Mouse (Mus musculus) left cerebral cortex, postnatal 25 days (tissue): ENCODE measurements at regions not wholly inside any gene's neighbourhood (a gene's known extent, or its start where the extent isn't known, plus 50 kb on each side); places are given as distances from the start of the nearest gene placed in this dataset.

Experiments
- DNase-seq, 2 experiments: peaks; one replicate each; pipeline ENCODE4 v3.0.0; 2022; ENCODE audit warnings: low spot score in 2 of 2, mixed read lengths in 1 of 2
- intact Hi-C: fragments of 180-260 bp; cut with DNase I; formaldehyde crosslinking; loops from one replicate; pipeline ENCODE4 v1.15.1; 2025

GRCm38 (mm10) chr3:150109561-150109960 lies 1119.2 kb upstream of the Adgrl2 start:
- intact Hi-C loops = no loop called here

GRCm38 (mm10) chr3:150112231-150112630 lies 1121.9 kb upstream of the Adgrl2 start:
- intact Hi-C loops = no loop called here
- no peak for DNase-seq

More at GRCm38 (mm10) chr3:150109561-150109960, 1119.2 kb upstream of the Adgrl2 start:
- DNase-seq = no peak

- DNase-seq = no peak
- intact Hi-C loops = no loop called here
Observed at GRCm38 (mm10) chr3:150119866-150120265, 1129.5 kb upstream of the Adgrl2 start.

- DNase-seq = no peak
- intact Hi-C loops = no loop called here
Observed at GRCm38 (mm10) chr3:150146635-150147034, 1156.3 kb upstream of the Adgrl2 start.

- intact Hi-C loops = no loop called here
- no peak for DNase-seq
Observed at GRCm38 (mm10) chr3:150151152-150151822, 1160.9 kb upstream of the Adgrl2 start.

- DNase-seq = no peak
- intact Hi-C loops = no loop called here
Observed at GRCm38 (mm10) chr3:150151823-150152158, 1161.4 kb upstream of the Adgrl2 start.

- no peak for DNase-seq
- intact Hi-C loops = no loop called here
Observed at GRCm38 (mm10) chr3:150152893-150153292, 1162.5 kb upstream of the Adgrl2 start.

- intact Hi-C loops = no loop called here
- no peak for DNase-seq
Observed at GRCm38 (mm10) chr3:150185807-150186206, 1195.5 kb upstream of the Adgrl2 start.

GRCm38 (mm10) chr3:150193132-150193531 lies 1202.8 kb upstream of the Adgrl2 start:
- no peak for DNase-seq
- intact Hi-C loops = no loop called here

GRCm38 (mm10) chr3:150198492-150198891 lies 1208.1 kb upstream of the Adgrl2 start:
- intact Hi-C loops = no loop called here
- DNase-seq = no peak

GRCm38 (mm10) chr3:150205902-150206301 lies 1215.5 kb upstream of the Adgrl2 start:
- intact Hi-C loops = no loop called here
- no peak for DNase-seq

GRCm38 (mm10) chr3:150233279-150233678 lies 1204.4 kb upstream of the Adgrl4 start:
- intact Hi-C loops = no loop called here

GRCm38 (mm10) chr3:150236946-150237600 lies 1200.6 kb upstream of the Adgrl4 start:
- intact Hi-C loops = no loop called here
- DNase-seq = no peak

More at GRCm38 (mm10) chr3:150233279-150233678, 1204.4 kb upstream of the Adgrl4 start:
- no peak for DNase-seq

GRCm38 (mm10) chr3:150275038-150275437 lies 1162.6 kb upstream of the Adgrl4 start:
- no peak for DNase-seq
- intact Hi-C loops = no loop called here

GRCm38 (mm10) chr3:150296057-150296710 lies 1141.5 kb upstream of the Adgrl4 start:
- intact Hi-C loops = no loop called here
- DNase-seq = no peak

- no peak for DNase-seq
- intact Hi-C loops = loop anchor here (2.0 kb wide), 1 partner anchor 16 kb away; no protein-coding TSS in a partner anchor
Observed at GRCm38 (mm10) chr3:150328811-150329210, 1108.9 kb upstream of the Adgrl4 start.

GRCm38 (mm10) chr3:150352139-150352725 lies 1085.5 kb upstream of the Adgrl4 start:
- intact Hi-C loops = no loop called here
- DNase-seq = no peak

GRCm38 (mm10) chr3:150365766-150366165 lies 1071.9 kb upstream of the Adgrl4 start:
- DNase-seq = no peak
- intact Hi-C loops = no loop called here

- intact Hi-C loops = loop anchor here (2.0 to 5.0 kb wide), 2 partner anchors 618 to 1182 kb away; no protein-coding TSS in a partner anchor
- DNase-seq = peak; percentile 36 to 69
Observed at GRCm38 (mm10) chr3:150384996-150385627, 1052.6 kb upstream of the Adgrl4 start.
